Mouse (Mus musculus) cerebellum, postnatal 36 days (tissue): ENCODE measurements around the gene Smarcd2.

Source experiments
- DNase-seq, 2 experiments: peaks; one replicate each; pipeline ENCODE4 v3.0.0; 2021 to 2022; ENCODE audit warnings: mixed read lengths in 2 of 2

Smarcd2 gene

DNA sequence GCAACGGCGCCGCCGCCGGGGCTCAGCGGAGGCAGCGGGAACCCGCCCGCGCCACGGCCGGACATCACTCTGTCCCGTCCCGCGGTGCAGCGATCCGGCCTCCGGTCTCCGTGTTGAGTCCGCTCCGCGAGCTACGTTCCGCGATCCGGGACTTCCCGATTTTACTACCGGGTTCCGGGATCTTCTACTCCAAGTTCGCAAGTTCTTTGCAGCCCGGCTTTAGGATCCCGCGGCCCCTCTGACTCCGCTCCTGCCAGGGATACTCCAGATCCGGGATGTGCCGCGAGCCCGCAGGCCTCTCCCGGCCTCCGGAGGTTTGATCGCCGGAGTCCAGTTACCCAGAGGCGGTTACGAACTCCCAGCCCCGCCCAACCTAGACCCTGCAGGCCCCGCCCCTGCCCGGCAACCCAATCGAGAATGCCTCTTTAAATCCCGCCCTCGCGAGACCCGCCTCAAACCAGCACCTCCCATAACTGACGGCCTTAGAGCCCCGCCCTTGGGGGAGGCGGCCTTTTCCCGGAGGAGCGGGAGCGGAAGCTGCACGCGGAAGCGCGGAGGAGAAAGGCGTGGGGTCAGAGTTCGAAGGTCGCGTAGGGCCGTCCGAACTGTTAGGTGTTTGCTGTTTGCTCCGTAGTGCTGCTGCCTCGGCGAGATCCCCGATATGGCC, at the start of gene Smarcd2:
TSS of gene Smarcd2 (minus strand) at position 329 of the 667 bp plus-strand sequence.
- DNase-seq: peak; percentile 98 to 99

DNA sequence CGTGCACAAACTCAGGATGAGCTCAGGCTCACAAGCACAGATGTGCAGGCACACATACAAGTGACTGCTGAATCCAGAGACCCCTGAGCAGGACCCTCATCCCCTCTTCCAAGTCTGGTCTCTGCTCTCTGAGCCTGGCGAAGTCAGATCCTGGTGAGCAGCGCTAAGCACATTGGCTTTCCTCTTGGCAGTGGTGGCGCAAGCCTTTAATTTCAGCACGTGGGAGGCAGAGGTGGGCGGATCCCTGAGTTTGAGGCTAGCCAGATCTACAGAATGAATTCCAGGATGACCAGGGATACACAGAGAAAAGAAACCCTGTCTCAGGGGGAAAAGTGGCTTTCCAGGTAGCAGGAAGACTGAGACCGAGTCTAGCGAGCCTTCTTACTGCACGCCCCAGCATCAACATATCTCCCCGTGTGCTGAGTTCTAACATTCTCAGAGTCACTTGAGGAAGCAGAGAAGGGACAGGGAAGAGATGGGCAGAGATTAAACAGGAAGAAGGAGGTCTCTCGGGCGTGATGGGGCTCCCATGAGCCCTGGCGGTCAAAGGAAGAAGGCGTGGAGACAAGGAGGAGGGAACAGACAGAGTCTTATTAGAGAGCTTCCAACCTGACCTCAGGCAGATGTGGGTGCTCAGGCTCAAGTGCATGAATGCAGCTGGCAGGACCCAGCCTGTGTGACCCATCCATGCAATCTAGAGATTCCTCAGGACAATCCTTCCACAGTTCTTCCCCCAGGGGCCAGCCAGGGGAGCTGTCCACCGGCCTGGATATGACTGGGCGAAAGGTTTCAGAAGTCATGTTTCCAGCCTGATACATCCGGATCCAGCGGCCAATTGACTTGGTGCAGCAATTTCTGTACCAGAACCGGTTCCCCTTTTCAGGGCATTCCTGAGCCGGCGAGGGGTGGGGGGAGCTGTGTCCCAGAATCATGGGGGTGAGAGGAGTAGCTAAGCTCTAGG, 45.9 kb upstream of the Smarcd2 start:
- no peak for DNase-seq

DNA sequence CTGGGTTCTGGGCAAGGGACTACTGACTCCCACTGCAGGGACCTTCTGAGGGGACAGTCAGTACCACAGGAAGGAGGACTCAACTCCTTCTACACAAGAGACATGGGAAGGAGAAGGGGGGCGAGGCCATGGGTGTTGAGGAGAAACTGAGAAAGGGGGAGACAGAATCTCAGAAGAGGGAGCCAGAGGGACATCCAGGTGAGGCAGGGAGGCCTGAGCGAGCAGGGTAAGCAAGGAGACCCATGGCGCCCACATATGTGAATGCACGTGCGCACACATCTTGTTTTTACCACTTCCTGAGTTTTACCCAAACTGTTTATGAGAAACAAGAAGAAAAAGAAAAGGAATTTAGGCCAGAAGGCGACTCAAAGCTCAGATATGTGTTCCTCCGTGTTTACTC, 45.0 kb upstream of the Smarcd2 start:
- no peak for DNase-seq

DNA sequence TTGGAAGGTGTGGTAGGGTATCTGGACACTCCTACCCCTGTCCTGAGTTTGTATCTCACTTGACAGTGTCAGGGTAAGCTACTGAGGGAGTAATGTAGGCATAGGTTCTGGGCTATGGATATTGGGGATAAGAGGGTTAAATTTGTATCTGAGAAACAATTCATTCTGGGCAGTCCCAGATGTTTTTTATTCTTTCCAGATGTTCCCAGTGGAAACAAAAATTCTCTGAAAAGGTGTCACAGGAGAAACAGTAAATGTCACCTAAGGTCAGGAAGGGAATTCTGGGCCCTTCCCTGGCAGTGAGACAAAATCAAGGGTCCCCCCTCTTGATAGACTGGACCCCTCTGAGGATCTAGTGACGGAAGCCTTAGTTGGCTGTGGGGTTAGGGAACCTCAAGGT, 43.6 kb upstream of the Smarcd2 start:
- DNase-seq: no peak

DNA sequence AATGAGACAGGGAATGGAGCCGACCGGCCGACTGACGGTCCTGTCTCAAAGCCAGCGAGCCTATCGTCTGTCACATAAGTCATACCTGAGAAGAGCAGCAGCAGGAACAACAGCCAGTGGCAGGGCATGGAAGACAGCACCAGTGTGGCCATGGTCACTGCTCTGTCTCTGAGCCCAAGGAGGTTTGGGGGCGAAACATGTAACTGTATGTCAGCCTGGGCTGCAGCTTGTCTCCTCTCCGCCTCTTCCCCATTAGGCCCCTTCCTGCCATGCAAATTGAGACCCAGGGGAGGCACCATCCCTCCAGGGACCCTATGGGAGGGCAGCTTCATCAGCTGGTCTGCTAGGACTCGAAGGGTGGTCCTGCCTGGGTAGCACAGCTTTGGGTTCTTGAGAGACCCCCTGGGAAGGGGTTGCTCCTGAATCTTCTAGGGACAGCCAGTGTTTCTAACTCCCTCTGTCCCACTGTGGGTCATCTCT, 41.6 kb upstream of the Smarcd2 start, which contains the start of gene Cd79b:
TSS of gene Cd79b (minus strand) at position 430 of the 480 bp plus-strand sequence.
- DNase-seq: no peak

DNA sequence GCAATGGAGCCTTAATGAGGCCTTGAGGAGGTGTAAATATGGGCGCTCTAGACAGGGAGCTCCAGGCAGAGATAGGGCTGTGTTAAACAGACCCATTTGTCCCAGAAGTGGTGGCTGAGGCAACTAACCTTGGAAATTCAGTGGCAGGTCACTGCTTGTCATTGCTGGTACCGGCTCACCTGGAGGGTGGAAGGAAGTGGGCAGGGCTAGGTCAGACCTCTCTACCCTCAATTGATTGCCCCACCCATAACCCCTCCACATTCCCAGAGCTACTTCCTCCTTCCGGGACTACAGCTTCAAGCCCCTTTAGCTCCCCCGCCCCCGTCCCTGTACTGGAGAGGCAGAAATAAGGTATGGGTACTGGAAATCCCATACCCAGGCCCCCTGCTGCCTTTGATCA, 40.8 kb upstream of the Smarcd2 start:
- no peak for DNase-seq

DNA sequence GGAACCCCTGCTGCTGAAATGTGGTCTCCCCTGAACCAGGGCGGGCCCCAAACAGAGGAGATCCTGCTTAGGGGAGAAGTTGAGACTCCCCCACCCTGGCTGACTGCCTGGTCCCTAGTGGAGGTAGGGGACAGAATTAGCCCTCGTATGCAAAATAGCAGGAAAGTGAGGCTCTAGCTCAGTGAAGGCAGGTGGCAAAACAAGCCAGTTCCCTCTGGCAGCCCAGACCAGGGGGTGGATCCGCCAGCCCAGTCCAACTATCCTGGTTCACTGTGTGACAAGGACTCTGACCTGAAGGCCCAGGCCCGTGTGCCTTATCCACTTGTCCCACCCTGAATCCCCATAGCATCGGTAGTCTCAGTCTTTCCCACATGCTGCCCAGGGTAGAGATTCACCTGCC, 37.4 kb upstream of the Smarcd2 start:
- DNase-seq: no peak

DNA sequence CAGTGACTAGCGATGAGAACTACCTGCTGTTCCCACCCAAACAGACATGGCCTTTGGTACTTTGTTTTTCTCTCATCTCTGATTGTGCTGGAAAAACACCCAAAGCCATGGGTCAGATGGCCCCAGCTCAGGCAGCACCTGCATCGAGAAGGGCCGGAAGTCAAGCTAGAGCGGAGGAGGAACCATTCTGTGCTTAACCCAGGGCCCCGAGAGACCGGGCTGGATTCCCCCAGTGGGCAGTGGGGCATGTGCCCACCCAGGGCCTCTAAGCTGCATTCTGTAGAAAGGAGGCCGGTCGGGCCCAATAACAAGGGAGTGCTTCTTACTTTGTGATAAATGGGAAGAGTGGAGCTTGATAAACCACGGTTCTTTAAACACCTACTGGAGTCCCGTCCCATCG, 35.4 kb upstream of the Smarcd2 start:
- no peak for DNase-seq

DNA sequence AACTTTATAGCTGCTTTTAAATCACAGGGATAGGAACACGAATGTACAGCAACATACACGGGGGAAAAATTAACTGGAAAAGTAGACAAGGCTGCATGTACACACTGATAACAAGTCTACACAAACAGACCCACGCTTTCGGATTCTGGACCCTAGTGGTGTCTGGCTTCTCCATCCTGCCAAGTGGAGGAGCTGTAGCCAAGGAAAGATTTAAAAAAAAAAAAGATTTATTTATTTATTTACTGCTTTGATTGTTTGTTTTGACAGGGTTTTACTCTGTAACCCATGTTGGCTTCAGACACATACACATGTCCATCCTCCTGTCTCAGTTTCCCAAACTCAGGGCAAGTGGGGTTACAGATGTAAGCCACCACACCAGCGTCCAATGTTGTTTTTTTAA, 34.7 kb upstream of the Smarcd2 start:
- no peak for DNase-seq

DNA sequence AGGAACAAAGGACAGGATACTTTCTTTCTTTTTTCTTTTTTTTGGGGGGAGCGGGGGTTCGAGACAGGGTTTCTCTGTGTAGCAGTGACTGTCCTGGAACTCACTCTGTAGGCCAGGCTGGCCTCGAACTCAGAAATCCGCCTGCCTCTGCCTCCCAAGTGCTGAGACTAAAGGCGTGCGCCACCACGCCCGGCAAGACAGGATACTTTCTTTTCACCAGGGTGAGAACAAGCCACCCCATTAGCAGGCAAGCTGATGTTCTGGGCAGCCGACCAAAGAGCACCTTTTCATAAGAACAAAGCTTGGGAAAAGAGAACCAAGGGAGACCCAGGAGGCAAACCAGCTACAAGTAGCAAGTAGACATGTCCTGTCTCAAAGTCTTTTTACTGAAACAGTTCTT, 34.0 kb upstream of the Smarcd2 start:
- DNase-seq: no peak

DNA sequence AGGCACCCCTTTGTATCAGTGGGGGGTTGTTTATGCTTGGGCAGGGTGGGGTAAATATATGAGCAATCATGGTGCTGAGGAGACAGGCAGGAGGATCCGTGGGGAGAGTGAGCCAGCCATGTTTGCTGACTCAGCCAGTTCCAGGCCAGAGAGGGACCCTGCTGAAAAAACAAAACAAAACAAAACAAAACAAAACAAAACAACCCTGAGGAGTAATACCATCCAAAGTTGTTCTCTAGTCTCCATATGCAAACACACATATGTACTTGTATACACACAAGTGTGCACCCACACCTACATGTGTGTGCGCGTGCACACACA, 33.3 kb upstream of the Smarcd2 start:
- no peak for DNase-seq

DNA sequence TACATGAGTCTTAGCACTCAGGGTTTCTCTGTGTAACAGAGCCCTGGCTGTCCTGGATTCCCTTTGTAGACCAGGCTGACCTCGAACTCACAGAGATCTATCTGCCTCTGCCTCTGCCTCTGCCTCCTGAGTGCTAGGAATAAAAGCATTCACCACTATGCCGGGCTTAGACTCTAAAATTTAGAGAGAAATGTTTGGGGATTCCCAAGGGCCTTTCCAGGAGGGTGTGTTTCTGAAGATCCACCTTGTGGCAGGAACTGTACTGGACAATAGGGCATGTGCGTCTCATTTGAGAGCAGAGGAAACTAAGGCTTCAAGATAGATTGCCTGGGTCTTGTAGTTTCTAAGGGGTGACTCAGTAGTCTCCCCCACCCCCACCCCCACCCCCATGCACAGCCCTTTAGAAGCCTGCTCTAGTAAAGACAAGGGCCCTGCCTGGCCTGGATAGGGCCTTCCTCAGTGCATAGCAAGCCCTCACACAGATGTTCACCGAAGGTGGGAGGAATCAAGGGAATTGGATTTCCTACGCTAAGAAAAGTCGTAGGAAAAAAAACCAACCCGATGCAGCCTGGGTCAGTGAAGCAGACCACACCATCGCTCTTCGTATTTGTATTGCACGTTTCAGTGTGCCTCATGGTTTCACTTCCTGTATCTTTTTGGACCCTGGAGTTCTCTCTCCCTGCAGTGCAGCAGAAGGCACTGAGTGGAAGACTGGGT, 32.7 kb upstream of the Smarcd2 start:
- DNase-seq: no peak

DNA sequence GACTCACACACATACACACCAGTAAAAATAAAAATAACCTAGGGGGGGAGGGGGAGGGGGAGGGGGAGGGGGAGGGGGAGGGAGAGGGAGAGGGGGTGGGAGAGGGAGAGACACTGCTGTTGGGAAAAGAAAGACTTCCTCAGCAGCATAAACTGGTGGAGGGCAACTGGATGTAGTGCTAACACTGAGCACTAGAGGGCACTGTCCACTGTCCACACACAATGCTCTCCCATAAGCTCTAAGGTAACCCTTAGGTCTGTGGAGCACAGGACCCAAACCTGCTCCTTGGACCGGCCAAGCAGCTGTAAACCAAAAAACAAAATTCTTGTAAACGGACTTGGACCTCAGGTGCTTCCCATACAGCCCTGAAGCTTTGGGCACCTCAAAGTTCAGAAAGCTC, 29.9 kb upstream of the Smarcd2 start:
- peak; percentile 70 to 76 for DNase-seq

DNA sequence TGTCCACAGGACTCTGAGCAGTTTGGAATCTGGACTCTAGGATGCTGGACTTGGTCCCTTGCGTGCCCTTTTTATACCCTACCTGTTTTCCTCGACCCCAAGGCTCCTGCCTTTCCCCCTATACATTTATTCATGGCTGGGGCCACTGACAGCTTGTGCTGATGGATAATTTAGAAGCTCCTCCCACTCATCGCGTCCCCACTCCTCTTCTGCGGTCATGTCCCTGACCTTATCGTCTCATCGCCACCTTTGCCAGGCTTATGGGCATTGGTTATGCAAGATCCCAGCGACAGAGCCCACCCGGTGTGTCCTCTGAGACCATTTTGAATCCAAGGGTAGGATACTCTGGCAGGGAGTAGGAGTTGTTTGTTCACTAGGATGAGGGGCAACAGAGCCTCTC, 29.0 kb upstream of the Smarcd2 start, which contains the start of gene Gh:
TSS of gene Gh (minus strand) at position 101 of the 400 bp plus-strand sequence.
- DNase-seq: no peak

DNA sequence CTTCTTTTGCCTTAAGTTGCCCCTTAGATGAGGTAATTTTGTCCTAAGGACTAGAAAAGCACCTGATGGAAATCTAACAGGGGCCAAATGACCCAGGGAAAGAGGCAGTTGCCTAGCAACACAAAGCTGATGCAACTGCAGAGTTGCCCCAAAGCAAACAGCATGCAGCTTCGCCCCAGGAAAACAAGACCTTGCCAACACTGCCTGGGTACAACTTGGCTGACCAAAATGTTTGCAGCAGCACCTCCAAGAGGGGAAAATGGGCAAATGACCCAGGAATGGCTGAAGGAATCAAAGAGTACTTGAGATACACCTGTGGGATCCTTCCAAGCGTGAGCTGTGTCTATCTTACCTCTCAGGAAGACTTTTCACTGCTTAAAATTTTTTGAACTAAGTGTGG, 19.1 kb upstream of the Smarcd2 start:
- peak; percentile 82 to 83 for DNase-seq

DNA sequence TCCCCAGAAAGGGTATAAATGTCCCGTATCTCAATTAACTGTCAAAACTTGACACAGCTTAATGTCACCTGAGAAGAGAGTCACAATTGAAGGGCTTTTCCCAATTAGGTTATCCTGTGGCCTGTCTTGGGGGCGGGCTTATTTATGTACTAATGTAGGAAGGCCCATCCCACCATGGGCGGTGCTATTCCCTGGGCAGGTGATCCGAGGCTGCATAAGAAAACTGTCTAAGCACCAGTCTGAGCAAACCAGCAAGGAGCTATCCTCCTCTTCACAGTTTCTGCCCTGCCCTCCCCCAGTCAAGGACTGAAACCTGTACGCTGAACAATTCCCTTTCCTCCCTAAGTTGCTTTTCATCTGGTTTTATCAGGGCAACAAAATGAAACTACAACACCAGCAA, 17.6 kb upstream of the Smarcd2 start:
- DNase-seq: no peak

DNA sequence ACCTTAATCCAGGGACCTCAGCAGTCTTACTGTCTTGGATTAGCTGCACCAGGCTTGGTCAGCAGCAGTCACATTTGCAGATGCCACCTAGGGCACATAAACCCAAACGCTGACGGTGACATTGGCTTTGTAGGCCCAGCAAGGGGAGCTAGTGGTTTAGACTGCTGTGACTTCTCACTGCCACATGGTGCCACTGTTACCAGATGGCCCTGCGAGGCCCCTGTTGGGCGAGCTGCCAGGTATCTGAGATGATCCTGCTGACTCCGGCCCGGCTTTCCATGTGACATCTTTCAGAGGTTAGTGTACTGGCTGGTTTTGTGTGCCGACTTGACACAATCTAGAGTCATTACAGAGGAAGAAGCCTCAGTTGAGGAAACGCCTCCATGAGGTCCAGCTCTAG, 16.6 kb upstream of the Smarcd2 start:
- peak; percentile 94 to 95 for DNase-seq

DNA sequence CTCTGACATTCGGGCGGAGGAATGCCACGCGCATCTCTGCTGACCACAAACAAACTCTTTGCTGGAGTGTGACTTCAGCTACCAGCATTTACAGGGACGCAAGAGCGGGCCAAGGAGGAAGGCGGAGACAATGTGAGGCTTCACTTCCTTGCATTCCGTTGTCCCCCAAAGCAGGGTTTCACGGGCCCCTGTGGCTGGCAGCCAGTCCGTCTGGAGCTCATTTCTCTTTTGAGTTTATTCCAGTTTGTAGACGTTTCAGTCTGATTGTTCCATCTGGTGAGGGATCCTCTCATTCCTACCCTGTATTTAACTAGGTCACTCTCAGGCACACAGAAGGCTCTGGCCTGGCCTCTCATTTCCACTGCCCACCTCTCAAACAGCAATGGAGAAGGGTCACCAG, 14.2 kb upstream of the Smarcd2 start:
- DNase-seq: peak; percentile 80 to 83

DNA sequence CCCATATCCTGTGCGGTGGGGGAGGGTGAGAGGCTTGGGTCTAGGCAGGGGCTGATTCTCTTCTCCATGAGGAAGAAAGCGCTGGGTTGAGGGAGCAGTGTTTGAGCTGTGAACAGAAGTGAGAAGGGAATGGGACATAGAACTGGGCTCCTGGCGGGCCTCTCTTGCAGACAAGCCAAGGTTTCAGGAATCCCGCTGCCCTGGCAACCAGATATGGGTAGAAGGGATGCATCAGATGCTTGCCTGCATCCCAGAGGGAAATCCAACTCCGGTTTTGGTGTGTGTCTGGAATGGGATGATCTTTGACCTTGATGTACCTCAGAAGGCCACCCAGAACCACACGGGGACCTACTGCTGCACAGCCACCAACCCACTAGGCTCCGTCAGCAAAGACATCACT, 13.4 kb upstream of the Smarcd2 start:
- peak in 1 of 2 experiments; percentile 35 for DNase-seq

DNA sequence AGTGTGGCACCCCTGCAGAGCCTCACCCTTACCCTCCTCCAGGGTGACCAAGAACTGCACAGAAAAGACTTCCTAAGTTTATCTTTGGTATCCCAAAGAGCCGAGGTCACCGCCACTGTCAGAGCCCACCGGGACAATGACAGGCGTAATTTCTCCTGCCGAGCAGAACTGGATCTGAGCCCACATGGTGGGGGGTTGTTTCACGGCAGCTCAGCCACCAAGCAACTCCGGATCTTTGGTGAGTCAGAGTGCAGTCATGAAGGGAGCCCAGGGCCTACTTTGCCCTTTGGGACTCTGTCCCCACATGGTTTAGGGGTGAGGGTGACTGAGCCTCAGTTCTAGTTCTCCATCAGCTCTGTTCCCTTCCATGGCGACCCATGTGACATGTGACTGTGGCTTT, 11.4 kb upstream of the Smarcd2 start:
- no peak for DNase-seq

DNA sequence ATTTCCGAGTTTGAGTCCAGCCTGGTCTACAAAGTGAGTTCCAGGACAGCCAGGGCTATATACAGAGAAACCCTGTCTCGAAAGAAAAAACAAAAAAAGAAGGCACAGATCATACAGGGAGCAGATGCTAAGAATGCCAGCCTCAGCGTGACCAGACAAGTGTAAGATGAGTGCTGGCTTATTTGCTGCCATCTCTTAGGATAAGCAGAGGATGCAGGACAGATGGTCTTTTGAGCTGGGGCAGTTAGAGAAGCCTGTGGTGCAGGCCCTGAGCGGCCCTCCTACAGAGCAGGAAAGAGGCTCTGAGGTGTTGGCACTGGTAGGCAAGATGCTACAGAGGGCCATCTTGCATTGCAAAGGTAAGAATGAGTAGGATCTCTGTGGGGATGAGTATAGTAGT, 10.6 kb upstream of the Smarcd2 start:
- peak in 1 of 2 experiments; percentile 42 for DNase-seq

DNA sequence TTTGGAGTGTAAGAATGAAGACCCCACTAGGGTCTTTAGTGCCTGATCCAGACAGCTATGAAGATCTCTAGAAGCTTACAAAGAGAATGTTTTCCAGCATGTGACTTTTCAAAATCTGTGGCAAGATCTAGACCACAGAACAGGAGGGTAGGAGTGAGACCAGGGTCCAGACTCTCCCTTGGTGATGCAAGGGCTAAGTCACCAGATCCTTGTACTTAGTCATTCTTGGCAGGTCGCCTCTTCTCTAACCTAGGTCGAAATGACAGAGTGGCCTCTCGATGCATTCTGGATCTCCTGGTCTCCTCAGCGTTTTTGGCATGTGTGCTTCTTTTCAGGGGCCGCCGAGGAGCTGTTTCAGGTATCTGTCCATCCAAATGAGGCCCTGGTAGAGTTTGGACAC, 9.7 kb upstream of the Smarcd2 start:
- no peak for DNase-seq

DNA sequence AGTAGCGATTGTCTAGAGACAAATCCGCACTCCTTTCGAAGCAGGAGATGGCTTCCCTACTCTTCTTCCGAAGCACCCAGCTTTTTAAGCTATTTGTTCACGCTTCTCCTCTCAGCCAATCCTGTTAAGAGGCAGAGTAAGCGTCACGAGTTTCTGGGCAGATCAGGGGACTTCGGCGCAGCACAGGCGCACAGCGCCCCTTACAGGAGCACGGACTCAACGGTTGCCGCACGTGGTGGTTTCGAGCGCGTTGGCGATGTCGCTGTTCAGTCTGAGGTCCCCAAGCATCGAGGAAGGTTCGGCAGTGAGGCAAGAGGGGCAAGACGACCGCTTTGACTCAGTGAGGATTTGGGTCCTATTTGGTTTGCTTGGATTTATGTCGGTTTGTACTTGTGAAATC, 3.7 kb upstream of the Smarcd2 start, which contains the start of gene Tcam1:
TSS of gene Tcam1 (plus strand) at position 219 of the 400 bp plus-strand sequence.
- DNase-seq: peak; percentile 95 to 97
